Mouse (Mus musculus): ENCODE results near the gene Plekhg6. TPM values are rescaled to one million over a fixed set of nuclear protein-coding genes. Genes with fewer than 3 reads are reported as not detected.

The Plekhg6 gene
- polyA plus RNA-seq, 1 experiment from 2014 or later, result 2.8 TPM

GRCm38 (mm10) chr6:125346029-125346428 lies 34.6 kb downstream of the Plekhg6 start:
- no peak for DNase-seq (ENCODE audit: low spot score)
- no peak for ATAC-seq (replicated peaks; ENCODE audit: low FRiP score, low TSS enrichment, low read depth)
- WGBS, result 57% methylated on average over 2 of the region's 2 CpGs
- H3K4me3 ChIP-seq (ENCODE audit: low read depth, low read length), result no peak overlapping the region
- no peak overlapping the region for H3K27ac ChIP-seq (ENCODE audit: low read depth)
- no peak overlapping the region for H3K4me2 ChIP-seq (ENCODE audit: low read length)
- H3K36me3 ChIP-seq (ENCODE audit: control insufficient read depth, insufficient read depth, low read length), result no peaks in the 10 kb centered on the region
- no peak overlapping the region for H3K9ac ChIP-seq (ENCODE audit: low read length)
- H3K9me3 ChIP-seq (ENCODE audit: control insufficient read depth, low read length), result no peaks in the 10 kb centered on the region
- peaks cover 20% of the 10 kb centered on the region for H3K4me1 ChIP-seq (replicated peaks; ENCODE audit: control insufficient read depth, insufficient read depth, low read length)
- no peaks in the 10 kb centered on the region for H3K27me3 ChIP-seq (replicated peaks; ENCODE audit: control insufficient read depth, insufficient read depth, low read length)

- no peak overlapping the region for H3K4me2 ChIP-seq (ENCODE audit: low read length)
- no peaks in the 10 kb centered on the region for H3K9me3 ChIP-seq (ENCODE audit: control insufficient read depth, low read length)
- no peak overlapping the region for H3K4me3 ChIP-seq (ENCODE audit: low read depth, low read length)
- H3K4me1 ChIP-seq (replicated peaks; ENCODE audit: control insufficient read depth, insufficient read depth, low read length), result peaks cover 16% of the 10 kb centered on the region
- no peak overlapping the region for H3K27ac ChIP-seq (ENCODE audit: low read depth)
- WGBS, result 34% methylated on average over 1 of the region's 1 CpGs
- DNase-seq (ENCODE audit: low spot score) (no peak), ATAC-seq (replicated peaks; ENCODE audit: low FRiP score, low TSS enrichment, low read depth) (no peak)
- no peaks in the 10 kb centered on the region for H3K36me3 ChIP-seq (ENCODE audit: control insufficient read depth, insufficient read depth, low read length)
- H3K27me3 ChIP-seq (replicated peaks; ENCODE audit: control insufficient read depth, insufficient read depth, low read length), result no peaks in the 10 kb centered on the region
- H3K9ac ChIP-seq (ENCODE audit: low read length), result no peak overlapping the region
Observed at GRCm38 (mm10) chr6:125345625-125346024, 35.0 kb downstream of the Plekhg6 start.

DNA sequence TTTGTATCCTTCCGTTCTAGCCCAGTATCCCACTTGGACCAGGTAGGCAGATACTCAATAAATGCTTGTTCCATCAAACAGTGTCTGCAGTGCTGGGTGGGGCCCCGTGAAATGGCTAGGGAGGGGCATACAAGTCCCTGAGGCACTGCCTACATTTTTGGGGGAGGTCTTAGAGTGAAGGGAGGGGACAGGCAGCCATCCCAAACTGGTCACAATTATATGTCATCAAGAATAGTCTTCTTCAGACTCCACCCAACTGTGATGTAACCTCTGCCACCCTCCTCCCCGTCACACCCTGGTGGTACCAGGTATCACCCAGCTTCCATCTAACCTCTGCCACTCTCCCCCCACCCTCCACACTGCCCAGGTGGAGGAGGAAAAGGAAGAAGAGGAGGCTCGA lies 35.7 kb downstream of the Plekhg6 start:
- Histone ChIP-seq H3K4me3 (ENCODE audit: low read depth, low read length) (no peak overlapping the region), H3K9me3 (ENCODE audit: control insufficient read depth, low read length) (no peaks in the 10 kb centered on the region), H3K9ac (ENCODE audit: low read length) (no peak overlapping the region), H3K27me3 (replicated peaks; ENCODE audit: control insufficient read depth, insufficient read depth, low read length) (no peaks in the 10 kb centered on the region), H3K4me2 (ENCODE audit: low read length) (no peak overlapping the region), H3K4me1 (replicated peaks; ENCODE audit: control insufficient read depth, insufficient read depth, low read length) (peaks cover 15% of the 10 kb centered on the region), H3K36me3 (ENCODE audit: control insufficient read depth, insufficient read depth, low read length) (no peaks in the 10 kb centered on the region), H3K27ac (ENCODE audit: low read depth) (no peak overlapping the region)
- no peak for ATAC-seq (replicated peaks; ENCODE audit: low FRiP score, low TSS enrichment, low read depth)
- WGBS, result 65% methylated on average over 4 of the region's 4 CpGs
- no peak for DNase-seq (ENCODE audit: low spot score)

DNA sequence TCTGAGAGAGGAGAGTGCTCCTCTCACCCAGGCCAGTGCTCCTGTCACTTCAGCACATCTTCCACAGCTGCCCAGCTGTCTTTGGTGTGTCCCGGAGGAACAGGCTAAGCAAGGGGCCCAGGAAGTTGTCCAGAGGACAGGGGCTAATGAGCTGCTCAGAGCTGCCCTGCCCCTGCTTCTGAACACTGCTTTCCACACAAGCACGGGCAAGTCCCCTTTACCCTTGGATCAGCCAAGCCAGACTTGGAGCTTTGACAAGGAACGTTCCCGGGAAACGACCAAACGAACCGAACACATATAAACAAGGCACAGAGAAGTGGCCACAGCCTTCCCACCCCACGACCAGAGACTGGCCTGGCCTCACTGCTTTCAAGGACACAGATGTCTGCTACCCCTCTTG lies 36.5 kb downstream of the Plekhg6 start:
- H3K27ac ChIP-seq (ENCODE audit: low read depth), result no peak overlapping the region
- H3K4me3 ChIP-seq (ENCODE audit: low read depth, low read length), result no peak overlapping the region
- 29% methylated on average over 8 of the region's 8 CpGs for WGBS
- no peak for ATAC-seq (replicated peaks; ENCODE audit: low FRiP score, low TSS enrichment, low read depth)
- peaks cover 13% of the 10 kb centered on the region for H3K4me1 ChIP-seq (replicated peaks; ENCODE audit: control insufficient read depth, insufficient read depth, low read length)
- no peak overlapping the region for H3K4me2 ChIP-seq (ENCODE audit: low read length)
- no peaks in the 10 kb centered on the region for H3K9me3 ChIP-seq (ENCODE audit: control insufficient read depth, low read length)
- H3K9ac ChIP-seq (ENCODE audit: low read length), result no peak overlapping the region
- H3K27me3 ChIP-seq (replicated peaks; ENCODE audit: control insufficient read depth, insufficient read depth, low read length), result no peaks in the 10 kb centered on the region
- DNase-seq (ENCODE audit: low spot score), result no peak
- H3K36me3 ChIP-seq (ENCODE audit: control insufficient read depth, insufficient read depth, low read length), result no peaks in the 10 kb centered on the region

DNA sequence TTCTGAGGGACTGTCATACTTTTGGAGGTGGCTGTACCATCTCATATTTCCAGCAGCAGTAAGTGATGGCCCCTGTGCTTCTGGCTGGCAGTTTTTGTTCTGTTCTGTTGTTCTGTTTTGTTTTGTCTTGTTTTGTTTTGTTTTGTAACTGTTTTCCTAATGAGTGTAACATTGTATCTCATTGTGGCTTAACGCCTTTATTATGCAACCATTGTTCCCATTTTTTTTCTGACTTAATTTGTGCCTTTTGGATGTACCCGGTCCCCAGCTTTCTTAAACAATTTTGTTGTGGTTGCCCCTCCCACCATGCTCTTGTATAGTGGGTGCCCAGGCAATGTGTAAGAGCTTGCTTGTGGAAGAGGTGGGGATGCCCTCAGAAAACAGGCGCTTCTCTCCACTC lies 38.4 kb downstream of the Plekhg6 start:
- H3K4me2 ChIP-seq (ENCODE audit: low read length), result no peak overlapping the region
- H3K9me3 ChIP-seq (ENCODE audit: control insufficient read depth, low read length), result no peaks in the 10 kb centered on the region
- 69% methylated on average over 3 of the region's 3 CpGs for WGBS
- H3K27ac ChIP-seq (ENCODE audit: low read depth), result no peak overlapping the region
- no peaks in the 10 kb centered on the region for H3K27me3 ChIP-seq (replicated peaks; ENCODE audit: control insufficient read depth, insufficient read depth, low read length)
- no peaks in the 10 kb centered on the region for H3K36me3 ChIP-seq (ENCODE audit: control insufficient read depth, insufficient read depth, low read length)
- no peak overlapping the region for H3K9ac ChIP-seq (ENCODE audit: low read length)
- H3K4me1 ChIP-seq (replicated peaks; ENCODE audit: control insufficient read depth, insufficient read depth, low read length), result peaks cover 7% of the 10 kb centered on the region; the same call in 1 of the 2 replicates
- no peak overlapping the region for H3K4me3 ChIP-seq (ENCODE audit: low read depth, low read length)
- ATAC-seq (replicated peaks; ENCODE audit: low FRiP score, low TSS enrichment, low read depth) (no peak), DNase-seq (ENCODE audit: low spot score) (no peak)

- Histone ChIP-seq H3K27ac (ENCODE audit: low read depth) (no peak overlapping the region), H3K9ac (ENCODE audit: low read length) (no peak overlapping the region), H3K36me3 (ENCODE audit: control insufficient read depth, insufficient read depth, low read length) (no peaks in the 10 kb centered on the region), H3K9me3 (ENCODE audit: control insufficient read depth, low read length) (no peaks in the 10 kb centered on the region), H3K4me1 (replicated peaks; ENCODE audit: control insufficient read depth, insufficient read depth, low read length) (peaks cover 7% of the 10 kb centered on the region; the same call in 1 of the 2 replicates), H3K4me2 (ENCODE audit: low read length) (no peak overlapping the region), H3K27me3 (replicated peaks; ENCODE audit: control insufficient read depth, insufficient read depth, low read length) (no peaks in the 10 kb centered on the region), H3K4me3 (ENCODE audit: low read depth, low read length) (no peak overlapping the region)
- ATAC-seq (replicated peaks; ENCODE audit: low FRiP score, low TSS enrichment, low read depth) (no peak), DNase-seq (ENCODE audit: low spot score) (no peak)
- 90% methylated on average over 5 of the region's 5 CpGs for WGBS
Observed at GRCm38 (mm10) chr6:125340244-125340643, 40.3 kb downstream of the Plekhg6 start.

GRCm38 (mm10) chr6:125338791-125339660 lies 41.6 kb downstream of the Plekhg6 start:
- Histone ChIP-seq H3K4me1 (replicated peaks; ENCODE audit: control insufficient read depth, insufficient read depth, low read length) (0 out of 2 replicates have a peak, but pooled peaks cover 2% of the 10 kb centered on the region), H3K9ac (ENCODE audit: low read length) (no peak overlapping the region), H3K27ac (ENCODE audit: low read depth) (no peak overlapping the region), H3K4me3 (ENCODE audit: low read depth, low read length) (no peak overlapping the region), H3K4me2 (ENCODE audit: low read length) (no peak overlapping the region), H3K36me3 (ENCODE audit: control insufficient read depth, insufficient read depth, low read length) (no peaks in the 10 kb centered on the region), H3K27me3 (replicated peaks; ENCODE audit: control insufficient read depth, insufficient read depth, low read length) (no peaks in the 10 kb centered on the region), H3K9me3 (ENCODE audit: control insufficient read depth, low read length) (no peaks in the 10 kb centered on the region)
- no peak for DNase-seq (ENCODE audit: low spot score)
- no peak for ATAC-seq (replicated peaks; ENCODE audit: low FRiP score, low TSS enrichment, low read depth)
- WGBS, result 68% methylated on average over 9 of the region's 9 CpGs

DNA sequence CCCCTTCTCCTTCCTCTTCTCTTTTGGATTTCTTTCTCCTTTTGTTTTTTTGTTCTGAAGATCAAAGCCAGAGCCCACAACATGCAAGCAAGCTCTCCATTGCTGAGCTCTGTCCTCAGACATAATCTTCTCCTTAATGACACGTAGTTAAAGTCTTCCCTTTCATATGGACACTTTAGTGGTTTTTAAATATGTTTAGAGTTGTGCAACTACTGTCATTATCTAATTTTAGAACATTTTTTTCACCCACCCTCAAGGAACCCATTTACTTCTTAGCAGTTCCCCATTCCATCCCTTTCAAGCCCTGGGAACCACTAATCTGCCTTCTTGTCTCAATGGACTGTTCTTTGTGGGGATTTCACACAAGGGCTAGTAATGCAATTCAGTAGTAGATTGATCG lies 46.2 kb downstream of the Plekhg6 start:
- Histone ChIP-seq H3K27ac (ENCODE audit: low read depth) (no peak overlapping the region), H3K4me3 (ENCODE audit: low read depth, low read length) (no peak overlapping the region), H3K9me3 (ENCODE audit: control insufficient read depth, low read length) (no peaks in the 10 kb centered on the region), H3K27me3 (replicated peaks; ENCODE audit: control insufficient read depth, insufficient read depth, low read length) (no peaks in the 10 kb centered on the region), H3K9ac (ENCODE audit: low read length) (no peak overlapping the region), H3K4me1 (replicated peaks; ENCODE audit: control insufficient read depth, insufficient read depth, low read length) (peaks cover 5% of the 10 kb centered on the region; the same call in 1 of the 2 replicates), H3K4me2 (ENCODE audit: low read length) (no peak overlapping the region), H3K36me3 (ENCODE audit: control insufficient read depth, insufficient read depth, low read length) (no peaks in the 10 kb centered on the region)
- no peak for DNase-seq (ENCODE audit: low spot score)
- no peak for ATAC-seq (replicated peaks; ENCODE audit: low FRiP score, low TSS enrichment, low read depth)
- WGBS, result 87% methylated on average over 2 of the region's 2 CpGs
